Mouse (Mus musculus) embryo, embryonic 11.5 days (tissue): ENCODE measurements around the gene Mettl4.

Experiments
- DNase-seq: peaks from one replicate; pipeline ENCODE4 v3.0.0-alpha.2; 2012; ENCODE audit warnings: low read depth, low spot score

Mettl4 gene

DNA sequence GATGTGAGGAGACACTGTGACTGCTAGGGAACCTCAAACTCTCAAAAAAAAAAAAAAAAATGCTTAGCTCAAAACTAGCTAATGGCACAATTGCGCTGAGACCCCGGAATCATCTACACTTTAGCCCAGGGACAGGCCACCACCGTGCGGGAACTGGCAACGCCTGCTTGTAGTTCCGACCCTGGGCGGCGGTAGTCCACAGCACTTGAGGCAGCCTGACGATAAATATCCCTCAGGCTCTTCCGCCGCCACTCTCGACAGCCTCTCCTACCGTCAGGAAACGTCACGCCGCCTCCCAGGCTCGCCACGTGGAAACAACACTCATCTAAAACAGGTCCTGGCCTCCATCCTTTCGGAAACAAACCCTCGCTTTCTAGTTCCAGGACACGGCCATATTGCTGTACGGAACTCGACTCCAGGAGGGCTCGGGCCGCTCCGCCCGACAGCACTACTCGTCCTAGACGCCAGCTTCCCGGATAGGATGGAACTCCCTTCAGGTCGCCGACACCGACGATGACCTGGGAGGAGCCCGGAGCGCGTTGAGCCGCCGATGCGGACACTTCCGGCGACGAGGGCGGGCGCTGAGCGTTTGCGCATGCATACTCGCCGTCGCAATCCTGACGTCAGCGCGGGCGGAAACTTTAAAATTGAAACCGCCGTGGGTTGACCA lies at the start of gene Mettl4:
Mettl4 (minus strand) TSS at position 554 of the 670 bp plus-strand sequence.
- DNase-seq = peak; percentile 84

DNA sequence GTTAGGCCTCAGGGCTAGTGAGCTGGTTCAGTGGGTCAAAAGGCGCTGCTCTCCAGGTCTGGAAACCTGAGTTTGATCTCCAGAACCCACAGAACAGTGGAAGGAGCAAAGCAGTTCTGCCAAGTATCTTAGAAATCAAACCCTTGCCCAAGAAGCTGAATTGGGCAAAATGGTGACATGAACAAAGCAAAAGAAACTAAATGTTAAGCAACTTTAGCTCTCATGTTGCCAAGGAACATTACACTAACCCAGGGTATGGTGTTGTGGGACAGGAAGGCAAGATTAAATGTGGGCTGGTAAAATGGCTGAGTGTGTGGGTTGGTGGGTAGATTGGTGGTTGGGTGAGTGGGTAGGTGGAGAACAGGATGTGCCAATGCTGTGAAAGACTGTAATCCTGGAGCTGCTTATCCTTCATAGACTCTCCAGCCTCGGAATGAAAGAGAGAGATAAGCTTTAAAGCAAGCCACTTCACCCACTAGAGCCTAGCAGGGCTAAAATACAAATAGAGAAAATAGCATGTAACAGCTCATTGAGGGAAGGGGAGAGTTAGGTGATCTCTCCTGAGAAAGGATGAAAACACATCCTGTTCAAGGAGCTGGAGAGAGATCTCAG lies 29.2 kb upstream of the Mettl4 start:
- no peak for DNase-seq

DNA sequence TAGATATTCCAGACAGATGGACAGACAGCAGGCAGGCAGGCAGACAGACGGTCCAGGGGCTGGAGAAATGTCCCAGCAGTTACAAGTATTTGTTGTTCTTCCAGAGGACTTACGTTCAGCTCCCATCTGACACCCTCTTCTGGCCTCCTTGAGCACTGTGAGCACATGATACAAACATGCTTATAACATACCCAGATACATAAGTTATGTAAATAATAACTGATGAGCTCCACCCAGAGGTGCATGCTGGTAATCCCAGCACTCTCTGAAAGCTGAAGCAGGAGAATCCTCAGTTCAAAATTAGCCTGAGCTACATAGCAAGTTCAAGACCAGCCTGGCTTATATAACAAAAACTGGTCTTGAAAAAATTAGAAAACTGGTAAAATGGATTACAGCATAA lies 18.7 kb upstream of the Mettl4 start:
- no peak for DNase-seq

DNA sequence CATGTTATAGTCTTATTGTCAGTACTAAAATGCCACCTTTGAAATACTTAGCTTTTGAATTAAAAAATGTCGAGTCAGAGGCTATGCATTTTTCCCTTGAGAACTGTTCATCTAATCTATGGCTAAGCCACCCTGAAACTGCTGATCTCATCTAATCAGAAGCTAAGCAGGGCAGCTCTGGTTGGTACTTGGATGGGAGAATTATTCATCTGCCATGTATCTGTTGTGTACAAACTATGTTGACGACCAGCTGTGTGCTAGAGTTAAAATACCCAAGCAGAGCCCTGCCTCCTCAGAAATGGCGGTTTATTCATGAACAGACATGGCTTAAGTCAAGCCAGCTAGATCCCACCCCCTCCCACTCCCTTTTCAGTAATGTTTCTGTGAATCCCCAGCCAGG lies 14.9 kb upstream of the Mettl4 start:
- DNase-seq = no peak

DNA sequence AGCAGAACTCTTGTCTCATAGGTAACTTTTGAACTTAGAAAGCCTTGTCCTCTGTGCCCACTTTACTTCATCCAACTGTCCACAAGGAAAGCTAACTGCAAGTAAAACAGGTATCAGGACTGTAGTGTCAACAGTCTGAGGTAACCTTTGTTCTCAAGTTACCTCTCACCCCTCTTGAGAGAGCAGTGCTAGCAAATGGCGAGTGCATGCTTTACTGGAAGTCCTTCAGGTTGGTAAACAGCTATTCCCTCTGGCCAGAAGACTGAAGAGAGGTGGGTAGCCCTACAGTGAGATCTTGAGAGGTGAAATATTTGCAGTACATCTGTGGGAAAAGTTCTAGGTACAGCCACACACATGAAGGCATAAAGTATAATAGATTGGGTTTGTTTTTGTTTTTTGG lies 14.2 kb upstream of the Mettl4 start:
- no peak for DNase-seq

DNA sequence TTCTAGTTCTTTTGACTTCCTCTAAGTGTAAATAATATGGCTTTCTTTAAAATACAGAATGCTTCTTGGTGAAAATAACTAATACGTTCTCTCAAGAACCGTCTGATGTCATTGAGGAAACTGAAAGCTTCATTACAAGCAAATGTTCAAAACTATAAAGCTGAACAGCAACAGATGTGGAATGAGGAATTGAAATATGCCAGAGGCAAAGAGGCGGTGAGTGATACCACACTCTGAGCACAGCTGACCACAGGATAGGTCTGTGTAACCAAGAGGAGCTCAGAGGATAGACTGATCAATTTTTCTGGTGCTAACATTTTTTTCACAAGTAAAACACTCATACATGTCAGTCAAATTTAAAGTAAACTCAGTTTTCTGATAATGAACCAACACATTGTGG lies 12.6 kb upstream of the Mettl4 start:
- DNase-seq = no peak

DNA sequence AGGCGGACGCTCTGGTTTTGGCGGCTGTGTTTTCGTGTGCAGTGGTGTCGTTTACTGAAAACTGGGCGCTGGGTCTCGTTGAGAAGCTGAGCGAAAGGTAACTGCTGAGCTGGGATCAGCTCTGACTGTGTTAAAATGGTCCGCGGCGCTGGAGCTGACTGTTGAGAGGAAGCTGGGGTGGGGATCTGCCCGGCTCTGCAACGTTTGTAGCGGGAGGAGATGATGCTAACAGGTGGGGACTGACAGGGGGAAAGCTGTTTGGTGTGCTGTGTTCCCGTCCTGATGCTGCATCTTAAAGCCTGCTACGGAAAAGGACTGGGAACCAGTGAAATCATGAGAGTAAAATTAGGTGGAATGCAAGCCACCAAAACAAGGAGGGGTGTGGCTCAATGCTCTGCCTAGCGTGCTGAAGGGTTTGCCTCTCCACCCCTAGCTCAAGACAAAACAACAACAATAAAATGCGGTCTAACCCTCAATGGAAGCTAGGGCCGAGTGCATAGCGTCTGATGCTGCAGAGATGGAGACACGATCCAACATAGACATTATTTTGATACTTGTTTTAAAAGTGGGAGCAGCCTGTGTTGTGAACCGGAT lies 414 bp upstream of the Mettl4 start:
- no peak for DNase-seq

DNA sequence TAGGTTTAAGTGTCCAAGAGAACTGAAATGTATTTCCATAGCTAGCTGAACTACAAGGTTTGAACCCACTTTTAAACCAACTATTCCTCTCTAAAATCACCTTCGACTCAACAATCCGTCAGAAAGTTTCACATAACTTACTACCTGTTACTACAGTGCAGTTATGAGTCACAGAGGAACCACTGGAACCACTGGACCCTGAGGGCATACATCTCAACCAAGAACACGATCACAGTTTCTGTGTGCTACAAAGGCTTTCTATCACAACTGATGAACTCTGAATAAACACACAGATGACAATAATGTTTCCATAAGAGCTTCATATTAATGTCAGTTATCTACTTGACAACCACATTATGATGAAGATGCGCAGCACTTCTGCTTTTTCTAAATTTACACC lies 11.6 kb downstream of the Mettl4 start:
- DNase-seq = no peak

DNA sequence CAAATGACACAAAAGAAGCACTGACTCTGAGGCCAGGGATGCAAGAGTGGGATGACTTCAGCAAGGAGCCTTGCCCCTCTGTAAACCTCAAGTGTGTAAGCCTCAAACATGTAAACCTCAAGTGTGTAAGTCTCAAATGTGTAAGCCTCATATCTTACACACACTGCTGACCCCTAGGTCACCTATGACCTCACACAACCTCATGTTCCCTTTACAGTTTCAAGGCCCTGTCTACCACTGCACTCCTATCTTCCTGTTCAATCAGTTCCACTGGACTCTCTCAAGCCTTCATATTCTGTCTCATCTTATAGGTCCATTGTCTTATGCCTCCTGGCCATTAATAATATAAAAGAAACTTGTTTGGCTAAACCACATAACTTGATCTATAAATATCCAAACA lies 13.9 kb downstream of the Mettl4 start:
- DNase-seq = no peak

DNA sequence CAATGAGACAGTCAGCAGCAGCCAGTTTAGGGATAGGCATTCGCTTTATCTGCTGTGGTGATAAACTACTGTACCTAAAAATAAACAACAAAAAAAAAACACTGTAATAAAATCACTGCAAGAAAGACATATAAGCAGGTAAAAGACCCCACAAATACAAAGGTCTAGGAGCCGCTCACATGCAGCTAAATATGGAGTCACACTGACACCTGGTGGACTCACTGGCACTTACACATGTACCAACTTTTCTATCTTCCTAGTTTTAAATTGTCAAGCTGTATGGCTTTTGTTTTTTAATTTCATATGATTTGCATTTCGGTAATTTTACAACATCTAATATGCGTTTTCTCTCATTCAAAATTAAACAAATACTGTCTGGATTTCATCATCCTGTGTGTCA lies 14.4 kb downstream of the Mettl4 start:
- DNase-seq = peak; percentile 3

DNA sequence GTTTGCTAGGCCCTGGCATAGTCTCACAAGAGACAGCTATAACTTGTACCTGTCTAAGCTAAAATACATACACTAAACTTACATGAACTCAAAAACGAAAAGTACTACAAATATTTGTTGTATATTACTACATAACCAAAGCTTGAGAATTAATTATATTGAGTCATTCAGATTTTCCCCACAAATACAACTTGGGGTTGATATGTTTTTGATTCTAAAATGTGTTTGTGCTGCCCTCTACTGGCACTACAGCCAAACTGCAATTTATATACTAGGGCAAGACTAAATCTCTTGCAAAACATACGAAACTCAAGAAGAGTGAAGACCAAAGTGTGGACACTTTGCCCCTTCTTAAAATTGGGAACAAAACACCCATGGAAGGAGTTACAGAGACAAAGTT lies 19.4 kb downstream of the Mettl4 start:
- peak; percentile 31 for DNase-seq

DNA sequence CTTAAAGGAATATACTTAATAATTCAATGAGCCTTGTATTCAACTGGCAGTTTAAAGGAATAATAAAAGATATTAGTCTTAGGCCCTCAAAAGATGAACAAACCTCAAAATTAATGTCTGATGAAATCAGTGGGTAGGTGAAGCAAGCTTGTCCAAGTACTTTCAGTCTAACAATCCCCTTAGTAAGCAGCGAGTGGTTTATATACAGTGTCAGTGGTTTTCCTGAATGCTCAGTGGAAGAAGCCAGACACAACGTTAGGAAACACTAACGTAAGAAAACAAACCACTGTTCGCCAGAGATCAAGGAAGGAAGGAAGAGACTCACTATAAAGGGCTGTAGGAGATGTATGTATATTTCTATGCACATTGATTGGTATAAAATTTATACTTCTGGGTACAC lies 23.1 kb downstream of the Mettl4 start:
- no peak for DNase-seq

DNA sequence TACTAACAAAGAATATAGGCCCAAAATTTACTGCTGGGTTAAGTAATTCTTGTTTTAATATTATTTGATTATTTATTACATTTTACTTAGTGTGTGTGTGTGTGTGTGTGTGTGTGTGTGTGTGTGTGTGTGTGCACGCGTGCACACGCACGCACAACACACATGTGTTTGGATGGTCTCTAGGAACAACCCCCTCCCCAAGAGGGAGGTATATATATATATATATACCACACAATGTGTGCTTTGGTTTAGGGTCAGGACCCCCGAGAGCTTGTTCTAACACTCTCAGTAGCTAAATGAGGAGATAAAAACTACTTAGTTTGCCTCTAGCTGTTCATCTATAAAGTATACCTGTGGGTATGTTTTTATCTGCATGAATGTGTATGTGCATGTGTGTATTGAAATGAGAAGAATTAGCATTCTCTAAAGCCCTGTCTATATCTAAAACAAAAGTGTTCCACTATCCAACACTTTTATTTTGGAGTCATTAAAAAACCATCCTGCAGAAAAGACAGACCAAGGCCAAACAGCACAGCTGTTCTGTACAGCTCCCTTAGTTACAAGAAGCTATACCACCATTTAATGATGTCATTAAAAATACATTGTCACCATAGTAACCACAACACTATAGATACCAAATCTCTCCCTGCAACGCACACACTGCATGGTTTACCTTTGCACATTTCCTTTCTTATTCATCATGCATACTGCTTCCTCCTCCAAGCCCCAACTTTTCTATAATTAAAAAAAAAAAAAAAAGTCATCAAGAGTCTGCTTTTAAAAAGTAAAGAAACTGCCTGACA lies 76.1 kb downstream of the Mettl4 start:
- no peak for DNase-seq
